Mouse (Mus musculus): ENCODE data around the gene Parp8.

The Parp8 gene

GRCm38 (mm10) chr13:116811456-116811855 is 213.9 kb downstream of the Parp8 start:
- no peak for DNase-seq
